Mouse (Mus musculus) hindbrain, embryonic 16.5 days (tissue): Measurements from ENCODE around the gene Stx7. TPM values are rescaled to one million over a fixed set of nuclear protein-coding genes. Genes with fewer than 3 reads are reported as not detected.

Experiments
- ATAC-seq: fragments of 200-750 bp; cut with Nextera tagmentation; 2 replicates; pipeline ENCODE4 v1.8.0; 2017; ENCODE audit warnings: moderate TSS enrichment, moderate library complexity
- H3K27ac ChIP-seq: fragments of 300-500 bp; sonication (generic); 2 replicates; pipeline ENCODE4 v1.5.1; 2014; ENCODE audit warnings: low read depth, mild to moderate bottlenecking, control low read depth, low read length, moderate library complexity
- H3K27me3 ChIP-seq: fragments of 300-500 bp; sonication (generic); replicated peaks from 2 replicates; pipeline ENCODE4 v1.6.1; 2014; ENCODE audit warnings: low read length; ENCODE audit not compliant: control insufficient read depth, insufficient read depth
- H3K36me3 ChIP-seq: fragments of 300-500 bp; sonication (generic); 2 replicates; pipeline ENCODE4 v1.6.1; 2014; ENCODE audit warnings: mild to moderate bottlenecking, low read length, moderate library complexity, mixed read lengths; ENCODE audit not compliant: control insufficient read depth, insufficient read depth
- H3K4me1 ChIP-seq: fragments of 300-500 bp; sonication (generic); 2 replicates; pipeline ENCODE4 v1.6.1; 2014; ENCODE audit warnings: low read depth, low read length; ENCODE audit not compliant: control insufficient read depth, insufficient read depth
- H3K4me2 ChIP-seq: fragments of 300-500 bp; sonication (generic); 2 replicates; pipeline ENCODE4 v1.6.1; 2014; ENCODE audit warnings: mild to moderate bottlenecking, low read length, control low read depth, moderate library complexity
- H3K4me3 ChIP-seq: fragments of 300-500 bp; sonication (generic); 2 replicates; pipeline ENCODE4 v1.5.1; 2014; ENCODE audit warnings: mild to moderate bottlenecking, low read length, control low read depth, moderate library complexity
- H3K9ac ChIP-seq: fragments of 300-500 bp; sonication (generic); 2 replicates; pipeline ENCODE4 v1.6.1; 2014; ENCODE audit warnings: low read depth, mild to moderate bottlenecking, control low read depth, low read length, moderate library complexity
- H3K9me3 ChIP-seq: fragments of 300-500 bp; sonication (generic); 2 replicates; pipeline ENCODE4 v1.6.1; 2014; ENCODE audit warnings: mild to moderate bottlenecking, low read length, moderate library complexity; ENCODE audit not compliant: control insufficient read depth
- WGBS: fragments of 180-500 bp; shearing (Covaris S2); extraction: QIAGEN DNeasy Blood & Tissue Kit; methylation state at CpG from one replicate; pipeline ENCODE4 v1.1.7; 2014; 5-methylcytosine and 5-hydroxymethylcytosine counted together
- polyA plus RNA-seq: library from polyadenylated mRNA; unstranded; fragments of >200 nt; fragmentation: Nextera tagmentation; extraction: Ambion mirVana; gene quantifications from 2 replicates; pipeline ENCODE4 v1.2.1, GENCODE M21; 2015

The Stx7 gene
- polyA plus RNA-seq, 1 experiment from 2014 or later = 358 TPM

- peak; percentile 66 for ATAC-seq
- no peak overlapping the region for H3K9ac ChIP-seq
- H3K4me2 ChIP-seq = no peak overlapping the region
- H3K36me3 ChIP-seq = peaks cover 3% of the 10 kb centered on the region; the same call in 1 of the 2 replicates
- H3K9me3 ChIP-seq = no peaks in the 10 kb centered on the region
- no peak overlapping the region for H3K4me3 ChIP-seq
- H3K27me3 ChIP-seq = no peaks in the 10 kb centered on the region
- H3K27ac ChIP-seq = no peak overlapping the region
- 21% methylated on average over 11 of the region's 11 CpGs for WGBS
- peaks cover 14% of the 10 kb centered on the region for H3K4me1 ChIP-seq
Observed at GRCm38 (mm10) chr10:24164137-24164908, 15.2 kb downstream of the Stx7 start.

- Histone ChIP-seq H3K4me1 (peaks cover 14% of the 10 kb centered on the region), H3K9ac (no peak overlapping the region), H3K36me3 (no peaks in the 10 kb centered on the region), H3K9me3 (no peaks in the 10 kb centered on the region), H3K4me3 (no peak overlapping the region), H3K27me3 (no peaks in the 10 kb centered on the region), H3K4me2 (no peak overlapping the region), H3K27ac (no peak overlapping the region)
- WGBS = 45% methylated on average over 6 of the region's 6 CpGs
- peak; percentile 16; the same call in 1 of the 2 replicates for ATAC-seq
Observed at GRCm38 (mm10) chr10:24164909-24165304, 15.8 kb downstream of the Stx7 start.

- Histone ChIP-seq H3K4me2 (no peak overlapping the region), H3K4me1 (peaks cover 14% of the 10 kb centered on the region), H3K9me3 (no peaks in the 10 kb centered on the region), H3K4me3 (no peak overlapping the region), H3K36me3 (no peaks in the 10 kb centered on the region), H3K27ac (no peak overlapping the region), H3K27me3 (no peaks in the 10 kb centered on the region), H3K9ac (no peak overlapping the region)
- no peak for ATAC-seq
- WGBS = 45% methylated on average over 1 of the region's 1 CpGs
Observed at GRCm38 (mm10) chr10:24165526-24166055, 16.5 kb downstream of the Stx7 start.

GRCm38 (mm10) chr10:24167978-24168583, 19.0 kb downstream of the Stx7 start:
- Histone ChIP-seq H3K27ac (no peak overlapping the region), H3K4me1 (peaks cover 14% of the 10 kb centered on the region), H3K9ac (no peak overlapping the region), H3K4me3 (no peak overlapping the region), H3K4me2 (no peak overlapping the region), H3K36me3 (no peaks in the 10 kb centered on the region), H3K9me3 (no peaks in the 10 kb centered on the region), H3K27me3 (no peaks in the 10 kb centered on the region)
- ATAC-seq = no peak
- 93% methylated on average over 11 of the region's 11 CpGs for WGBS

GRCm38 (mm10) chr10:24168854-24169253, 19.8 kb downstream of the Stx7 start:
- Histone ChIP-seq H3K4me2 (no peak overlapping the region), H3K9ac (no peak overlapping the region), H3K27me3 (no peaks in the 10 kb centered on the region), H3K4me3 (no peak overlapping the region), H3K36me3 (no peaks in the 10 kb centered on the region), H3K4me1 (peaks cover 14% of the 10 kb centered on the region), H3K9me3 (no peaks in the 10 kb centered on the region), H3K27ac (no peak overlapping the region)
- 90% methylated on average over 1 of the region's 1 CpGs for WGBS
- ATAC-seq = no peak

GRCm38 (mm10) chr10:24171906-24172459, 22.9 kb downstream of the Stx7 start:
- no peaks in the 10 kb centered on the region for H3K36me3 ChIP-seq
- no peak overlapping the region for H3K4me3 ChIP-seq
- no peaks in the 10 kb centered on the region for H3K27me3 ChIP-seq
- no peaks in the 10 kb centered on the region for H3K4me1 ChIP-seq
- H3K27ac ChIP-seq = no peak overlapping the region
- H3K9ac ChIP-seq = no peak overlapping the region
- no peak overlapping the region for H3K4me2 ChIP-seq
- no peak for ATAC-seq
- H3K9me3 ChIP-seq = no peaks in the 10 kb centered on the region
- WGBS = 85% methylated on average over 4 of the region's 4 CpGs

GRCm38 (mm10) chr10:24173210-24174001, 24.3 kb downstream of the Stx7 start:
- 49% methylated on average over 10 of the region's 10 CpGs for WGBS
- no peaks in the 10 kb centered on the region for H3K4me1 ChIP-seq
- H3K9ac ChIP-seq = no peak overlapping the region
- H3K27ac ChIP-seq = no peak overlapping the region
- ATAC-seq = peak; percentile 65
- H3K9me3 ChIP-seq = no peaks in the 10 kb centered on the region
- no peaks in the 10 kb centered on the region for H3K36me3 ChIP-seq
- H3K4me2 ChIP-seq = no peak overlapping the region
- H3K4me3 ChIP-seq = no peak overlapping the region
- no peaks in the 10 kb centered on the region for H3K27me3 ChIP-seq

GRCm38 (mm10) chr10:24190392-24190791, 41.3 kb downstream of the Stx7 start:
- H3K27me3 ChIP-seq = no peaks in the 10 kb centered on the region
- H3K4me1 ChIP-seq = no peaks in the 10 kb centered on the region
- H3K4me3 ChIP-seq = no peak overlapping the region
- no peak overlapping the region for H3K4me2 ChIP-seq
- no peak overlapping the region for H3K9ac ChIP-seq
- ATAC-seq = no peak
- WGBS = 56% methylated on average over 7 of the region's 7 CpGs
- H3K9me3 ChIP-seq = no peaks in the 10 kb centered on the region
- H3K36me3 ChIP-seq = peaks cover 7% of the 10 kb centered on the region
- no peak overlapping the region for H3K27ac ChIP-seq
